Mouse (Mus musculus) frontal cortex, postnatal 25 days (tissue): ENCODE results near the gene Lpo.

Experiments
- DNase-seq, 2 experiments: peaks; one replicate each; pipeline ENCODE4 v3.0.0; 2022; ENCODE audit warnings: low spot score in 2 of 2

Lpo gene

DNA sequence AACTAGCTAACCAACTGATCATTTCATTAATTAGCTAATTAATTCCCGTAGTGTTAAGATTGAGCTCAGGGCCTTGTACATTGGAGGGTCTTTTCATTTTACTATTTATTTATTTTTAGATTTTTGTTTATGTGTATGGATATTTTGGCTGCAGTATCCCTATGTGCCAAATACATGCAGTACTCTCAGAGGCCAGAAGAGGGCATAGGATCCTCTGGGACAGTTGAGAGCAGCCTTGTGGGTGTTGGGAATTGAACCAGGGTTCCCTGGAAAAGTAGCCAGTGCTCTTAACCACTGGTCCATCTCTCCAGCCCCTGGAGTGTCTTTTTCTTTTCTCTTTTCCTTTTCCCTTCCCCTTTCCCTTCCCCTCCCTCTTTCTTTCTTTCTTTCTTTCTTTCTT is 22.6 kb downstream of the Lpo start:
- no peak for DNase-seq

DNA sequence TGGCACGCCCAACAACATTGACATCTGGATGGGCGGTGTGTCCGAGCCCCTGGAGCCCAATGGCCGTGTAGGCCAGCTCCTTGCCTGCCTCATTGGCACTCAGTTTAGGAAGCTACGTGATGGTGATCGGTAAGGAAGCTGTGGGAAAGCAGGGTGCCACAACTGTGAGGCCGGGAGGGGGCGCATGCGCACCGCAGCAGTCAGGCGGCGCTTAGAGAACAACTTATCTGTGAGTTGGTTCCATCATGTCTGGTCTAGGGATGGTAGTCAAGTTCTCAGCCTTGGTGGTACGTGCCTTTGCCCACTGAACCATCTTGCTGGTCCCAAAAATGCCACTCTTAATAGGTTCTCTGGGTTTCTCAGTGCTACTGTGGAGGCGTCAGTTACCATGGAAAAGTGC is 25.5 kb downstream of the Lpo start:
- DNase-seq: no peak

DNA sequence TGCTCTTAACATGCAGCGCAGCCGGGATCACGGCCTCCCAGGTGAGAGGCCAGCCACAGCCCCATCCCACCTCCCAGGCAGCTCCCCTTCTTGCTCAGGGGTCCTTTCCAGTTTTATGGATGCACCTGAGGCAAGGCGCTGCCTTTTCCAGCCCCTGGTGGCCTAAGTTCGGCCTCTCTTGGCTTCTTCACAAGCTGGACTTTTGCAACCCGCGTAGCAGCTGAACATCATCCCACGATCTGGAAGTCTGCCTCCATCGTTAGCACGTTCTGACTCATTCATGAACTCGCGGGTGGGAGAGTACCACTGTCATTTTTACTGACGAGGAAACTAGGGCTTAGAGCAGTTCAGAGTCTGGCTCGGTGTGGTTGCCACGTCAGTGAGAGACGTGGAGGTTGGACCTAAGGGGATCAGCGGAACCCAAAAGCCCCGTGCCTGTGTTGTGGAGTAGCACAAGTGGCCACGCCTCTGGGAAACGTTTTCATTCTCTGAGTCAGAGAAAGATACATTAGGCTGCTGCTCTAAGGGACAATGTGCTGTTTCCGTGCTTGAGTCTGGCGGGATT is 26.3 kb downstream of the Lpo start:
- DNase-seq: peak in 1 of 2 experiments; percentile 31

- no peak for DNase-seq
Observed at GRCm38 (mm10) chr11:87793460-87793859, 34.6 kb downstream of the Lpo start, which contains the start of gene Mpo. Gene Mpo, plus strand, starts transcription at chr11:87793581.

DNA sequence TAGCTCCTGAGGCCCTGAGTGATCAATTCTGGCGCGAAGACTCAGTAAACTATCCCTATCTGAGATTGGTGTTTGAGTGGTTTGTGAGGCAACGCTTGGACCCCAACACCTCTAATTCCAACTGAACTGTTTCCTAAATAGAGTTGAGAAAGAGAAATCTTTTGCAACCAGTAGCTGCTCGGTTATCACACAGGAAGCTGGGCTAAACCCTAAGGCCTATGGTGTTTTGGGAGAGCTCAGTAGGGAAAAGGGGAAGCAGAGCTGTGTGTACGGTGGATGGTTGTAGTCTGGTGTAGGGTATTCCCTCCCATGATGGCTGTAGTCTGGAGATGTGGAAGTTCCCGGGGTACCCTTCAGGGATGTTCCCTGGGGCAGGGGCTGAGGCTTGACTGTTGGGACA is 38.0 kb downstream of the Lpo start:
- DNase-seq: no peak

DNA sequence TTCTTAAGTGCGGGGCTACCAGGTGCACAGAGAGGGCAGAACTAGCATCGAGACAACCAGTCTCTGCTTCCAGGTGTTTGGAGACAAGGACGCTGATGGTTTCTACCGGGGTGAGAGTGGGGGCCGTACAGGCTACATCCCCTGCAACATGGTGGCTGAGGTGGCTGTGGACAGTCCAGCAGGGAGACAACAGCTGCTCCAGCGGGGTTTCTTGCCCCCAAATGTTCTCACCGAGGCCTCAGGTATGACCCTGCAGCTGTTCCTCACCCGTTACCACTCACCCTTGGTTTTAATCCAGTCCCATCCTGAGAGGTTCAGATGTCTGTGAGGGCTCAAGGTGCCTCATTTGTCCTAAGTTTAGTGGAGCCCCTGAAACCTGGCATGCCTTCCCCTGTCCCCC is 48.0 kb downstream of the Lpo start:
- DNase-seq: no peak

- DNase-seq: peak in 1 of 2 experiments; percentile 4
Observed at GRCm38 (mm10) chr11:87779392-87779791, 48.7 kb downstream of the Lpo start.

DNA sequence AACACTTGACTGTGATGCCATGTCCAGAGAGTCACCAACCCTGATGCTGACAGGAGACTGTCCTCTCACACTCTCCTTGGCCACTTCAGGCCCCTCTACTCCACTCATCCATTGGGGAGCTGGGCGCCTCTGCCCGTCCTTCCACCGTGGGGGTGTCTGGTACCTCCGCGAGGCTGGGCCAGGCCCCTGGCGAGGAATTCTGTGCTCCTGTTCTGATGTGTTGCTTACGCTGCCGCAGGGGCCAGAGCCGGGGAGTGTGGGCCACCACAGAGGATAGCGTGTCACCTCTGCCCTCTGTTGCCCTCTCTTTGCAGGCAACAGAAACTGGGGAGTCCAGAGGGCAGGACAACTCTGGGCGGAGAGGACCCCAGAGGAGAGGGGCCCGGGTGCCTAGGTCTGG is 49.2 kb downstream of the Lpo start:
- no peak for DNase-seq

DNA sequence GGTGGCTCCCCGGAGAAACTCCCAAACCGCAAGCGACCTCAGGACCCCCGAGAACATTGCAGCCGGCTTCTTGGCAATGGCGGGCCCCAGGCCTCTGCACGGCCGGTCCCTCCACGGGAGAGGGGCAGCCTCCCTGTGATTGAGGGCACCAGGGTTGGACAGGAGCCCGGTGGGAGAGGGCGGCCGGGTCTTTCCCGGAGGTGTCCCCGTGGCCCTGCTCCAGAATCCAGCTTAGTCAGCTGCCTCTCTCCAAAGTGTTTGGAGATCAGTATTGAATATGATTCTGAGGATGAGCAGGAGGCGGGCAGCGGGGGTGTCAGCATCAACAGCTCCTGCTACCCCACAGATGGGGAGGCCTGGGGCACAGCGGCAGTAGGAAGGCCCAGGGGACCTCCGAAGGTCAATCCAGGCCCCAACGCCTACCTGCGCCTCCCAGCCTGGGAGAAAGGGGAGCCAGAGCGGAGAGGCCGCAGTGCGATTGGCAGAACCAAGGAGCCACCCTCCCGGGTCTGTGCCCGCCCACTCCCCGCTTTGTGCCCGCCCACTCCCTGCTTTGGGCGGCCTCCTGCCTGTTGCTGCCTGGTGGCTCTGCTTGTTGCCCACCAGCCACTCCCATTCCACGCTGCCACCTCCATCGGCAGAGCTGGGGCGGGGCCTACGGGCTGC is 49.9 kb downstream of the Lpo start:
- peak in 1 of 2 experiments; percentile 41 for DNase-seq

- DNase-seq: no peak
Observed at GRCm38 (mm10) chr11:87772354-87772753, 55.7 kb downstream of the Lpo start.

DNA sequence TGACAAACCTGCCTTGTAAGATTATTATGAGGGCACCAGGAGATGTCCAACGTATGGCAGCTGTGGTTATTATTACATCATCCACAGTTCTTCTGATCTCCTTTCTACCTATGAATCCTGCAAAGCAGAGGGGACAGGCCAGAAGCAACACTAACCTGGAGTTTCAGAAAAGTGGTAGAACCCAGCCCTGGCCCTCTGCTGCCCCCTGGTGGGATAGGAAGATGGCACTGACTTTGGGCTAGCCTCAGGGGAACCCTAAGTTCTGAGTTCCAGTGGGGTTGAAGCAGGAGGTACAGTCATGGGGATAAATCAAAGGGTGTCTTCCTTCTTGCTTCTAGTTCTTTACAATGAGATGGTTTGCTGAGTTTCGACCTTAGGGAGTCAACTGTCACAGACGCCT is 57.1 kb downstream of the Lpo start:
- peak in 1 of 2 experiments; percentile 69 for DNase-seq

DNA sequence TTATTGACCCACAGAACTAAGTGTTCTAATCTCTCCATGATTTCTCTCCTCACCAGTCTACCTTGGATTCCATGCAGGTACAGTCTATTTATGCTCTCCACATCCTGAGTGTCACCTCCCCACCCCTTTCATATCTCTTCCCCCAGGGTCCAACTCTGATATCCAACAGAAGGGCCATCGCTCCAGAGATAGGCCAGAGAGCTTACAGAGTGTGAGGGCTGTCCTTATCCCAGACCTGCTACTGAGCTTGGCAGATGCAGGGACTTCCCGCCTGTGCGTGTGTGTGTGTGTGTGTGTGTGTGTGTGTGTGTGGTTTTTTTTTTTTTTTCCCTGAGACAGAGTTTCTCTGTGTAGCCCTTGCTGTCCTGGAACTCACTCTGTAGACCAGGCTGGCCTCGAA is 59.3 kb downstream of the Lpo start:
- no peak for DNase-seq

- peak in 1 of 2 experiments; percentile 36 for DNase-seq
Observed at GRCm38 (mm10) chr11:87763988-87764876, 63.9 kb downstream of the Lpo start.

DNA sequence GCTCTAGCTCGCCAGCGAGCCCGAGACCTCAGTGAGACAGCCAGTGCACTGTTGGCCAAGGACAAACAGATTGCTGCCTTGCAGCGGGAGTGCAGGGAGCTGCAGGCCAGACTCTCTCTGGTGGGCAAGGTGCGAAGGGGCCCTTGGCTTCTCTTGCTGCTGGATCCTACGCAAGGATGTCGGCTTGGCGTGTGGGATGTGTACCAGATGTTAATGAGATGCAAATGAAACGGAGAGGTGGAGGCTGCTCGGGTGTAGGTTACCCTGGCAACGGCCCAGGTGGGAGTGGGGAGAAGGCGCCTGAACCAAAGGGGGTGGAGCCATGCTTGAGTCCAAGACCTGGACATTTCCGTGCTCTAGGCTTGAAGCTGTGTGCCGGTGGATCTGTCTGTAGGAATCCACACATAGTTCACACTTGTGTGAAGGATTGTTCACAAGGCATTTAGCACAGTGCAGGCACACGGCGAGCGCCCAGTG is 64.5 kb downstream of the Lpo start:
- DNase-seq: peak; percentile 68 to 74

GRCm38 (mm10) chr11:87762702-87763385 is 65.2 kb downstream of the Lpo start:
- no peak for DNase-seq

GRCm38 (mm10) chr11:87761806-87762701 is 66.0 kb downstream of the Lpo start:
- DNase-seq: no peak

DNA sequence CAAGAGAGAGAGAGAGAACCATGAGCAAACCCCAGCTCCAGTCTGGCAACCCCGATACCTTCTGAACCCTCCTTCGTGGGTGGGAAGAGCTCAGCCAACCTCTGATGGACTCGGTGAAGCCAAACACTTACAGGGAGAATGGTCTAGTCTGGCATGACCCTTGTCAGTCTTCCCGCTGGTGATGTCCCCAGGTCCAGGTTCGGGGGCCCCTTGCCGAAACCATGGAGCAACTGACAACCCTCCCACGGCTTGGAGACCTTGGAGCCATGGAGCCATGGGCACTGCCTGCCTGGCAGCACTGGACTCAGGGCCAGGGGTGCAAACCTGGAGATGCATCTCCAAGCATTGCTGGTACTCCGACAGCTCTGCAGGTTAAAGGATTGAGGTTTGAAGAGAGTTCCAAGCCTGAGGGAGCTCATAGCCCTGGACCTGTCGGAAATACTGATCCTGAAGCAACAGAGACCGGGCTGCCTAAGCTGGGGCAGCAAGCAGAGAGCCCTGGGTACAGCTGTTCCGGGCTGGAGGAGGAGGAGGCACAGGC is 66.8 kb downstream of the Lpo start:
- no peak for DNase-seq

- peak in 1 of 2 experiments; percentile 47 for DNase-seq
Observed at GRCm38 (mm10) chr11:87760301-87761081, 67.6 kb downstream of the Lpo start, which contains the start of gene Tspoap1. Gene Tspoap1, plus strand, starts transcription at chr11:87760541.

GRCm38 (mm10) chr11:87759609-87760005 is 68.5 kb downstream of the Lpo start:
- DNase-seq: peak in 1 of 2 experiments; percentile 37
